Mouse (Mus musculus) heart, adult 2 months (tissue): ENCODE results near the gene Asxl1.

Experiments used
- CTCF ChIP-seq: fragments of 200-600 bp; IDR thresholded peaks from 2 replicates; pipeline ENCODE4 v1.8.1; 2022; ENCODE audit warnings: antibody characterized with exemption, mild to moderate bottlenecking, moderate library complexity
- EP300 ChIP-seq: fragments of 200-500 bp; IDR thresholded peaks from 2 replicates; pipeline ENCODE4 v1.6.1; 2011; ENCODE audit warnings: low read depth, low read length, control low read depth; ENCODE audit not compliant: insufficient read depth
- POLR2A ChIP-seq: fragments of 200-500 bp; IDR thresholded peaks from 2 replicates; pipeline ENCODE4 v1.6.1; 2011; ENCODE audit warnings: mild to moderate bottlenecking, low read depth, low read length, control low read depth; ENCODE audit not compliant: insufficient read depth

GRCm38 (mm10) chr2:153423113-153423512, 77.5 kb downstream of the Asxl1 start:
- TF ChIP-seq POLR2A (no peak), CTCF (no peak), EP300 (peak; percentile 28; the same call in 1 of the 2 replicates)
